24 mouse cellular contexts compared by ENCODE assay signal in genomic region chr8:99369166-99369565, GRCm38 (mm10). TPM values are rescaled to one million over a fixed set of nuclear protein-coding genes. Genes with fewer than 3 reads are reported as not detected.
DNase-seq lines count a peak whose midpoint lies in the region; ATAC-seq and TF ChIP-seq lines count a peak whose summit lies in the region.
"Had no signal": no experiment of that assay in that cellular context is flagged by ENCODE, and none has a peak within 500 bp of the region (broad histone marks: within the 10 kb centered on the region; RNA-seq: fewer than 3 reads in every experiment).

No protein-coding gene starts in this region.

- H3K4me2 ChIP-seq in forebrain, embryonic 15.5 days (replicated peaks): no peak overlapping the region
- no peak overlapping the region for H3K4me2 ChIP-seq in forebrain, embryonic 14.5 days (ENCODE audit: low read length)
- no peak overlapping the region for H3K4me2 ChIP-seq in hindbrain, postnatal 0 days (ENCODE audit: low read depth, low read length)
- H3K4me2 ChIP-seq: embryonic facial prominence, embryonic 13.5 days; embryonic facial prominence, embryonic 15.5 days had no signal

- WGBS in forebrain, embryonic 15.5 days: 29% methylated on average over 3 of the region's 3 CpGs
- WGBS in forebrain, embryonic 14.5 days: 24% methylated on average over 3 of the region's 3 CpGs
- WGBS in hindbrain, postnatal 0 days: 69% methylated on average over 3 of the region's 3 CpGs

- H3K4me1 ChIP-seq in forebrain, embryonic 15.5 days: peaks cover 11% of the 10 kb centered on the region; the same call in 1 of the 2 replicates
- peaks cover 4% of the 10 kb centered on the region; the same call in 1 of the 2 replicates for H3K4me1 ChIP-seq in forebrain, embryonic 14.5 days (ENCODE audit: control insufficient read depth, insufficient read depth, low read length)
- no peaks in the 10 kb centered on the region for H3K4me1 ChIP-seq in hindbrain, postnatal 0 days (ENCODE audit: insufficient read depth, low read length)
- H3K4me1 ChIP-seq: embryonic facial prominence, embryonic 13.5 days; embryonic facial prominence, embryonic 15.5 days; forebrain, embryonic 10.5 days had no signal

- no peak overlapping the region for H3K27ac ChIP-seq in forebrain, embryonic 15.5 days (replicated peaks)
- H3K27ac ChIP-seq in forebrain, embryonic 14.5 days (ENCODE audit: low read depth, low read length): no peak overlapping the region
- peak overlapping the region; percentile 67 for H3K27ac ChIP-seq in layer of hippocampus, adult 2 months
- no peak overlapping the region for H3K27ac ChIP-seq in hindbrain, postnatal 0 days
- H3K27ac ChIP-seq: embryonic facial prominence, embryonic 13.5 days; embryonic facial prominence, embryonic 15.5 days; forebrain, embryonic 10.5 days had no signal

- no peaks in the 10 kb centered on the region for H3K36me3 ChIP-seq in forebrain, embryonic 15.5 days
- no peaks in the 10 kb centered on the region for H3K36me3 ChIP-seq in forebrain, embryonic 14.5 days (ENCODE audit: control insufficient read depth, insufficient read depth, low read length)
- no peaks in the 10 kb centered on the region for H3K36me3 ChIP-seq in hindbrain, postnatal 0 days (ENCODE audit: insufficient read depth, low read length)
- H3K36me3 ChIP-seq: embryonic facial prominence, embryonic 13.5 days; embryonic facial prominence, embryonic 15.5 days; forebrain, embryonic 10.5 days had no signal

- no peak for TF ChIP-seq CTCF in layer of hippocampus, adult 2 months (conservative IDR thresholded peaks at IDR 0.05)
- TF ChIP-seq CTCF in brain, embryonic 14.5 days (IDR thresholded peaks at IDR 0.05; ENCODE audit: borderline replicate concordance, extremely low read depth, insufficient read depth, insufficient read length): no peak
- no peak for TF ChIP-seq CTCF in hindbrain, postnatal 0 days (IDR thresholded peaks at IDR 0.05; ENCODE audit: low read depth)

- DNase-seq in forebrain, embryonic 14.5 days (ENCODE audit: low spot score): no peak
- no peak for DNase-seq in layer of hippocampus, adult 2 months (ENCODE audit: low spot score in 2 of 2)
- no peak for DNase-seq in layer of hippocampus, postnatal 25 days (ENCODE audit: extremely low spot score in 1 of 2, low spot score in 1 of 2)
- DNase-seq in brain, embryonic 14.5 days (ENCODE audit: low read depth): peak; percentile 40
- peak; percentile 32 for DNase-seq in retina, embryonic 14.5 days (ENCODE audit: low spot score)
- DNase-seq in gastrocnemius, postnatal 10 days: no peak
- DNase-seq in hindbrain, postnatal 0 days (ENCODE audit: low spot score): no peak
- DNase-seq: adrenal gland, adult 2 months; adrenal gland, postnatal 10 days; adrenal gland, postnatal 25 days; cerebellum, adult 11-12 months; cerebellum, adult 8-10 months; cerebellum, adult 9-11 months; cerebellum, postnatal 14 days; cerebellum, postnatal 36 days; embryo, embryonic 11 days had no signal

- H3K27me3 ChIP-seq in forebrain, embryonic 15.5 days: no peaks in the 10 kb centered on the region
- no peaks in the 10 kb centered on the region for H3K27me3 ChIP-seq in forebrain, embryonic 14.5 days (replicated peaks; ENCODE audit: control insufficient read depth, insufficient read depth, low read length)
- H3K27me3 ChIP-seq in hindbrain, postnatal 0 days (ENCODE audit: insufficient read depth, low read length): no peaks in the 10 kb centered on the region
- H3K27me3 ChIP-seq: embryonic facial prominence, embryonic 13.5 days; embryonic facial prominence, embryonic 15.5 days had no signal

- no peak overlapping the region for H3K4me3 ChIP-seq in forebrain, embryonic 15.5 days
- no peak overlapping the region for H3K4me3 ChIP-seq in forebrain, embryonic 14.5 days (ENCODE audit: low read depth, low read length)
- H3K4me3 ChIP-seq in layer of hippocampus, adult 2 months: no peak overlapping the region
- H3K4me3 ChIP-seq in hindbrain, postnatal 0 days (ENCODE audit: low read length): no peak overlapping the region
- H3K4me3 ChIP-seq: embryonic facial prominence, embryonic 13.5 days; embryonic facial prominence, embryonic 15.5 days; erythroblast, embryonic 14.5 days; forebrain, embryonic 10.5 days had no signal

- no peaks in the 10 kb centered on the region for H3K9me3 ChIP-seq in forebrain, embryonic 15.5 days
- no peaks in the 10 kb centered on the region for H3K9me3 ChIP-seq in forebrain, embryonic 14.5 days (replicated peaks; ENCODE audit: control insufficient read depth, low read length)
- no peaks in the 10 kb centered on the region for H3K9me3 ChIP-seq in hindbrain, postnatal 0 days (ENCODE audit: low read length)
- H3K9me3 ChIP-seq: embryonic facial prominence, embryonic 13.5 days; embryonic facial prominence, embryonic 15.5 days; forebrain, embryonic 10.5 days had no signal

- ATAC-seq in forebrain, embryonic 15.5 days (replicated peaks): peak; percentile 51; the same call in 1 of the 2 replicates
- ATAC-seq in forebrain, embryonic 14.5 days: no peak
- ATAC-seq in hindbrain, postnatal 0 days: no peak

- H3K9ac ChIP-seq in forebrain, embryonic 15.5 days (replicated peaks): no peak overlapping the region
- no peak overlapping the region for H3K9ac ChIP-seq in forebrain, embryonic 14.5 days (ENCODE audit: low read length)
- no peak overlapping the region for H3K9ac ChIP-seq in hindbrain, postnatal 0 days (replicated peaks; ENCODE audit: low read length)
- H3K9ac ChIP-seq: embryonic facial prominence, embryonic 13.5 days; embryonic facial prominence, embryonic 15.5 days had no signal

- TF ChIP-seq POLR2A in brain, embryonic 14.5 days (IDR thresholded peaks at IDR 0.05; ENCODE audit: borderline replicate concordance, extremely low read depth, insufficient read depth, insufficient read length, poor library complexity, severe bottlenecking): no peak

RNA-seq across cellular contexts. Expression of gene Cdh8, which starts 47.1 kb away (rescaled TPM):
- polyA plus RNA-seq in forebrain, embryonic 15.5 days (2015; fragmentation: Nextera tagmentation; extraction: Ambion mirVana): 39.8 and 40.1 TPM in 2 replicates
- 26.6 and 44.3 TPM in 2 replicates for polyA plus RNA-seq in forebrain, embryonic 14.5 days (2014; fragmentation: Nextera tagmentation; extraction: Ambion mirVana)
- 10 to 100 TPM; 82.9 to 90.8 TPM for total RNA-seq in layer of hippocampus, adult 2 months (2021)
- 10 to 100 TPM; 81.0 to 93.5 TPM for total RNA-seq in layer of hippocampus, postnatal 25 days (2021)
- polyA plus RNA-seq in brain, embryonic 14.5 days (2012; rRNA removed): 31.7 and 46.3 TPM in 2 replicates
- total RNA-seq in gastrocnemius, postnatal 10 days (2021): under 1 TPM; 0.38 to 0.41 TPM
- 96.6 and 99.8 TPM in 2 replicates for total RNA-seq in hindbrain, postnatal 0 days (2014; rRNA removed)
- polyA plus RNA-seq in hindbrain, postnatal 0 days (2015; fragmentation: Nextera tagmentation; extraction: Ambion mirVana): 56.2 and 57.9 TPM in 2 replicates
- total RNA-seq: adrenal gland, adult 2 months; adrenal gland, postnatal 25 days; common myeloid progenitor, adult 5-6 weeks; MEL had no signal
- polyA plus RNA-seq: adrenal gland, adult 2 months; C2C12; erythroblast, embryonic 14.5 days had no signal

Comparison
In these comparisons a context has a peak if more than half of its experiments do, and no peak if none do; other contexts are left out.
1. DNase-seq: peak in brain, embryonic 14.5 days (single experiment) and retina, embryonic 14.5 days (single experiment); none in forebrain, embryonic 14.5 days (single experiment), layer of hippocampus, adult 2 months (0 of 2), layer of hippocampus, postnatal 25 days (0 of 2), gastrocnemius, postnatal 10 days (single experiment) and hindbrain, postnatal 0 days (single experiment).
2. RNA of gene Cdh8, which starts 47.1 kb away (total RNA-seq): 96.6 to 99.8 TPM in hindbrain, postnatal 0 days, 81.0 to 93.5 TPM in layer of hippocampus, postnatal 25 days and 82.9 to 90.8 TPM in layer of hippocampus, adult 2 months; 0.38 to 0.41 TPM in gastrocnemius, postnatal 10 days; every median in the first group is over 10 times any median in the second.